Mouse (Mus musculus): ENCODE measurements at regions not wholly inside any gene's neighbourhood (a gene's known extent, or its start where the extent isn't known, plus 50 kb on each side); places are given as distances from the start of the nearest gene placed in this dataset.

- DNase-seq (ENCODE audit: low read depth, low spot score): no peak
Observed at GRCm38 (mm10) chr3:130940302-130940867, 169.9 kb upstream of the Lef1 start.

GRCm38 (mm10) chr3:130936980-130937379 lies 173.3 kb upstream of the Lef1 start:
- no peak for DNase-seq (ENCODE audit: low read depth, low spot score)

GRCm38 (mm10) chr3:130936336-130936735 lies 173.9 kb upstream of the Lef1 start:
- DNase-seq (ENCODE audit: low read depth, low spot score): no peak

DNA sequence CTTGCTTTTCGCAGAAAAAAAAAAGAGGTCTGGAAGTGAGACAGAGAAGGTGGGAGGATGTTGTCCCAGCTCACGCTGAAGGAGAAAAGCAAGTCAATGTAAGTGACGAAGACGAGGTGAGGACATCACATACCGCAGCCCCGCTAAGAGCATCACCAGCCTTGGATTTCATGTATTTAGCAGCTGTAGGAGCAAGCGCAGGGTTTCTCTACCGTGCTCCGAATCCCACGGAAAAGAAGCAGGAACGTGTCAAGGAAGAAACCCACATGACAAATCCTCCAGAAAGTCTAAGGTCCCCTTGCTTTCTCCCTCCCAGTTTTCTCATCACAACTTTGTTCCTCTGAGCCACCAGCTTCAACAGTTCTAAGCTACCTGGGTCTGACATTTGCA lies 174.3 kb upstream of the Lef1 start:
- no peak for DNase-seq (ENCODE audit: low read depth, low spot score)

DNA sequence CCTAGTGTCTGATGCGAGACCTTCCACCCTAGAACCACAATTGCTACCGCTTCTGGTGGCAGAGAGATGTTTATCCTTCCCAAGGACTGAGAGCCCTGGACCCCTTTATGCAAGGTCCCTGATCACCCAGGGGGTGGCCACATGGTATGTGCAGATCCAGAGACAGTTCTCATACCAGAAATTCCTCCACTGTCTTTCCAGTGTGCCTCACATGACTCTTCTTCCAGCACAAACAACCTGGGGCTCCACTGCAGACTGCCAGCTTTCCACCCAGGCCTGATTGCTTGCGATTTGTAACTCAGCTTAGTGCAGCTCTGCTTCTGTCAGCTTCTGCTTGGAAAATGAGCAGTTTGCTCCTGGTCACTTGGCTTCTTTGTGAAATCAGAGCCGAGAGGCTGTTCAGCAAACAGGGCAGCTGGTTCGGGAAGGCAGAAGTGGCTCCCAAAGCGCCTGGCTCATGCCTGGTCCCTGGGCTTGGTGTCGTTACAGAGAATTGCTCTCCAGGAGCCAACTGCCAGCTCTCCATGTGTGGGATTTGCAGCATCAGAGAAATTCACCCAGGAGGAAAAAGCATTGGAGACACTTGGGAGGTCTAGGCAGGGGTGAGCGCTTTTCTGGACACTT lies 174.9 kb upstream of the Lef1 start:
- no peak for DNase-seq (ENCODE audit: low read depth, low spot score)

DNA sequence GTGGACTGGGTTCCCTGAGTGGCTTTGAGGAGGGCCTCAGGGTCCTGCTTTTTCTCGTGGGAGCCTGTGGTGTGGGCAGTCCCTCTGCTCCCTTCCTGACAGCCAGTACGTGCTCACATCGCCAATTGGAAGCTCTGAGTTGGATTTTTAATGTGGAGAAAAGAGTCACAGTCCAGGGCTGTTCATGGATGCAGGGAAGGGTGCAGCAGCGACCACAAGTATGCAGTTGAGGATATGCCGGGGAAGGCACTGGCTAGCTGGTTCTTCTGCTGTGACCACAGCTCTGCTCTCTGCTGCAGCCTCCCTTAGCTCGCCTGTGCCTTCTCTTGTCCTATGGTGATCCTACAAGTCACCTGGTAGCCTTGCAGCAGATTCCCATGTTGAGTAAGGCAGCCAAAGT lies 177.5 kb upstream of the Lef1 start:
- no peak for DNase-seq (ENCODE audit: low read depth, low spot score)

GRCm38 (mm10) chr3:130932226-130932625 lies 178.0 kb upstream of the Lef1 start:
- DNase-seq (ENCODE audit: low read depth, low spot score): no peak

DNA sequence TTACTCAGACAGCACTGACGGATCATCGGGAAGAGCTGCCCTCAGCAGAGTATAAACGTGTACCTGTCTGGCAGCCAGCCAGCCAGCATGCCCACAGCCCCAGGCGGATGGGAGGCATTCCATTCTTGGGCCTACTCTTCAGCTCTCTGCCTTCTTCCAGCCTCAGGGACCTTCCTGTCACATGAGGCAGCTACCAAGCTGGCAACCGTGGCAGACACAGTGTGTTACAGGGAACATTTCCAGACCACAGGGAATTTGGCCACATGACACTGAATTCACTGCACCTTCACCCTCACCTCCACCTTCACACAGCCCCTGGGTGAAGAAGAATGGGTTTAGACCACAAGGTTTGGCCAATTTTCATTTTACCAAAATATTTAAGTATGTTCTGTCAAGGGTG lies 185.3 kb upstream of the Lef1 start:
- DNase-seq (ENCODE audit: low read depth, low spot score): no peak

DNA sequence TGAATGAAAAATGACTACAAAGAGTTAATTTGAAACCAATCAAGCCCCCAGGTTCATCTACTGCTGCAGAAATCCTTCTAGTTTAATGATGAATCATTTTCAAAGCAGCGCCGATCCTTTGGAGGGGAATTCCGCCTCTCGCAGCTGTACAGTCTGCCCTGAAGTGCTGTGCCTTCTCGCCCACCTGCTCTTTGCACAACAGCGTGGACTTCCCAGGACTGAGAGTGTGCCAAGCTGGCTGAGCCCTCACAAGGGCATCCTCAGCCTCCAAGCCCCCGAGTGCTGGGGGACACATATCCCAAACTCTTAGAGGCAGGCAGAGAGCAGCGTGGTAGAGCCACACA lies 186.7 kb upstream of the Lef1 start:
- no peak for DNase-seq (ENCODE audit: low read depth, low spot score)

GRCm38 (mm10) chr3:130922812-130923614 lies 187.3 kb upstream of the Lef1 start:
- no peak for DNase-seq (ENCODE audit: low read depth, low spot score)

- no peak for DNase-seq (ENCODE audit: low read depth, low spot score)
Observed at GRCm38 (mm10) chr3:130921621-130922245, 188.5 kb upstream of the Lef1 start.

DNA sequence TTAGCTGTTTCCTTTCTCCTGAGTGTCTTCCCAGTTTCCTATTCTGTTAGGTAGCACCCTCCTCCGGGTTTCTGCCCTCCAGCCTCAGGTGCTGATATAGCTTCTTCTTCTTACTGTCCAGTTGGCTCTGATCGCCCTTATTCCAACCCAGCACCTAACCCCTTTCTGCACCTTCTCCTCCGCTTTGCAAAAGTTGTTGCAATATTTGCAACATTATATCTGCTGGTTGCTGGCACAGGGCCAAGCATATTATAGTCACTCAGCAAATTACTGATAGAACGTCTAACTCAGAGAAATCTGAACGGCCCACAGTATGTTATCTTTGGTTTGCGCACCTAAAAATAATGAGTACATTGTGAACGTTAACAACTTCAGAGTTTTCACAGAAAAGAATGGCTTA lies 183.6 kb upstream of the Rpl34 start:
- no peak for DNase-seq (ENCODE audit: low read depth, low spot score)

DNA sequence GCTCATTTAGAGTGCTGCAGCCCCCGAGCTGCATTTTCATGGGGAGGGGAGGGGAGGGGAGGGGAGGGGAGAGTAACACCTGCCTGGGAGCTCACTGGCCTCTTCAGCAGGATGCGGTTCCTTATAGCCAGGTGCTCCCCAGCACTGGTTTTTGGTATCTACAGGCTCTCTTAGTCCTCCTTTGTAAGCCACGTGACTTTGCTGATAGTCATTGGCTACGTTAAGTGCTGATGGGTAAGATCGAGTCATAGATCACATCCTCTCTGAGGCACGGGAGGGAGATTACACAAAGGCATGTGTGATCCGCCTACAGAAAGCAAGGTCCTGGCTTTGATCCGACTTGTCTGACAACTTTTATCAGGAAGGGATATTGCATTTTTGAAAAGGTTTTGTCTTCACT lies 174.9 kb upstream of the Rpl34 start:
- DNase-seq (ENCODE audit: low read depth, low spot score): no peak

GRCm38 (mm10) chr3:130903329-130903728 lies 173.1 kb upstream of the Rpl34 start:
- DNase-seq (ENCODE audit: low read depth, low spot score): no peak

- no peak for DNase-seq (ENCODE audit: low read depth, low spot score)
Observed at GRCm38 (mm10) chr3:130902376-130902775, 172.2 kb upstream of the Rpl34 start.

DNA sequence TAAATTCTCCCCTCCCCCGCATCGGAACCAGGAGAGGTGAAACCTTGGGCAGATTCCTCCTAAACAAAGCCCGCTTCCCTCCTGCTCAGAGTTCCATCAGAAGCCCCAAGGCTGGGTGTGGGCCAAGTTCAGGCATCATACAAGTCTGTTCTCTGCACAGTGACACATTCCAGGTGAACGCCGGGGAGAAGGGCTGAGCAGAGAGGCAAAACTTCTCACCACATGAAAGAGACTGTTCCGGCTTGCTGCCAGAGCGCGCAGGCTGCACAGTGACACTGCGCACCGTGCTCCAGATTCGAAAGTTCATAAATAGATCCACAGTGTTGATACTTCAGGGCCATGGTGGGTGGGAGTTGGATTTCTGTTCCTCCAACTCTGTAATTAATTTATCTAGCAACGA lies 171.1 kb upstream of the Rpl34 start:
- DNase-seq (ENCODE audit: low read depth, low spot score): no peak

DNA sequence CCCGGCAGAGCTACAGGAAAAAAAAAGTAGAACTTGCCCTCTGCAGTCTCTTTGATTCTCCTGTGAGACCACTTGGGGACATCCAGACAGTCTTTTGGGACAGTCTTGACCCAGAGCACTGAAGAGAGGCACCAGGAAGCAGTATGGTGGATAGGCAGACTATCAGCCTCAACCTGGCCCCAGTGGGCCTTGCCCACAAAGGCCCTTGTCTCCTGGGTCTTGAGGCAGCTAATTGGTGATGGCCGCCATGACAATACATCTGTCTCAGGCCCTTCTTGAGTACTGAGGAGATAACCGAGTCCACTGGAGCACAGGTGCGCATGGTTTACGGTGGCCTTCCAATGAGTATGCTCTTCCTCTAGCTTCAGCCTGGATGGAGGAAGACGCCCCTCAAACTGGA lies 170.6 kb upstream of the Rpl34 start:
- no peak for DNase-seq (ENCODE audit: low read depth, low spot score)

DNA sequence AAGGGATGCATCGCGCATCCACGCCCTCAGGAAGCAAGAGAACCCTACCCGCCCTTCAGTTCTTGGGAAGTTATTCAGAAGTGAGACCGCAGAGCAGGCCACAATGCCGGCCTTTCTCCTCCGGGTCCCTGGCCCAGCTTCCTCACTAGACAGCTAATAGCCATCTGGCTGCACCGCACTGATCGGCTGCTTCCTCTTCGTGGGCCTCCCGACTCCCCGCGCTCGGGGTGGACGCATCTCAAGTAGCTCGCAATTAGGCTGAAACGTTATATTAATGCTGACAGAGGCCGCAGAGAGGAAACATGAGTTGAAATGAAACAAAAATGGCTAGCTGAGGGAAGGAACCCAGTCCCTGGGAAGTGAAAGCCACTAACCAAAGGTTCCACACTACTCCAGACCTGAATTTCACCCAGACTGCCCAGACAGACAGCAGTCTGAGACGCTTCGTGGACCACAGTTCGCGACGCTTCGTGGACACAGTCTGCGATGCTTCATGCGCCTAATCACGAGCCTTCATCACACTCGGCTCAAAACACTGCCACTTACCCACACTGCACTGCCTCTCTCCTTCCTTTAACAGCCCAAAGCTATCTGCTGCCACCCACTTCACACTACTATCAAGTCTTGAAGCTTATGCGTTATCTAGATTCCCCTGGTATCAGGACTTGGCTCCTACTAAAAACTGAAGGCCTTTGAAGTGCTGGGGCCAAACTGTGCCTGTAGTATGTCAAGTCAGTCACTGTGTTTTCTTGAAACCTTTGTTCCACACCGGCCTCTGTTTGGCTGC lies 170.0 kb upstream of the Rpl34 start:
- no peak for DNase-seq (ENCODE audit: low read depth, low spot score)

GRCm38 (mm10) chr3:130894168-130894814 lies 164.1 kb upstream of the Rpl34 start:
- DNase-seq (ENCODE audit: low read depth, low spot score): no peak

DNA sequence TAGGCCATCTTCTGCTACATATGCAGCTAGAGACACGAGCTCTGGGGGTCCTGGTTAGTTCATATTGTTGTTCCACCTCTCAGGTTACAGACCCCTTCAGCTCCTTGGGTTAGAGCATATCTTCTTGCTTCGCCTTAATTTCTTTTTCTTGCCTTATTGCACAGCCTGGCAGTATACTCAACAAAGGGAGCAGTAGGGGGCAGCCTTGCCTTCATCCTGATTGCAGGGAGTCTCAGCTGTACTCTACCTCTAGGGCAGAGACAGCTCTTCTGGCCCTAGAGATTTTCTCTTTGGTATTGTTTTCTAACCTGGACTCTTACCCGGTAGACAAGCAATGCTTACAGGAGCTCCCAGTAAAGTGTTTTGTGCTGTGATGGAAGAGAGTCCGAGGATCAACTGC lies 161.1 kb upstream of the Rpl34 start:
- DNase-seq (ENCODE audit: low read depth, low spot score): no peak

DNA sequence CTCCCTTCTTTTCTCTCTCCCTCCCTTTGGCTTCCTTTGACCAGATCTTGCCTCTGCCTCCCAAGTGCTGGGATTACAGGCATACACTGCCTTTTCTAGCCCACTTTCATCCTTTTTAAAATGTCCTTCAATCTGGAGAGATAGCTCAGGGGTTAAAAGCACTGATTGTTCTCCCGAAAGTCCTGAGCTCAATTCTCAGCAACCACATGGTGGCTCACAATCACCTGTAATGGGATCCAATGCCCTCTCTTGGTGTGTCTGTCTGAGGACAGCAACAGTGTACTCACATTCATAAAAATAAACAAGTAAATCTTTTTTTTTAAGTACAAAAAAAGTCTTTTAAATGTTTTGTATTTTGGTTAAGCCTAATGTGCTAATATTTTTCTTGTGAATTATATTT lies 158.4 kb upstream of the Rpl34 start:
- DNase-seq (ENCODE audit: low read depth, low spot score): no peak
